Mouse (Mus musculus): ENCODE data around the gene Nudt3.

GRCm38 (mm10) chr17:27655089-27656010, 32.1 kb upstream of the Nudt3 start, which contains the start of gene Pacsin1:
- TF ChIP-seq EP300 (IDR thresholded peaks at IDR 0.05): no peak
- TF ChIP-seq CTCF (IDR thresholded peaks at IDR 0.05): no peak
